Mouse (Mus musculus): ENCODE measurements around the gene Lmo7.

DNA sequence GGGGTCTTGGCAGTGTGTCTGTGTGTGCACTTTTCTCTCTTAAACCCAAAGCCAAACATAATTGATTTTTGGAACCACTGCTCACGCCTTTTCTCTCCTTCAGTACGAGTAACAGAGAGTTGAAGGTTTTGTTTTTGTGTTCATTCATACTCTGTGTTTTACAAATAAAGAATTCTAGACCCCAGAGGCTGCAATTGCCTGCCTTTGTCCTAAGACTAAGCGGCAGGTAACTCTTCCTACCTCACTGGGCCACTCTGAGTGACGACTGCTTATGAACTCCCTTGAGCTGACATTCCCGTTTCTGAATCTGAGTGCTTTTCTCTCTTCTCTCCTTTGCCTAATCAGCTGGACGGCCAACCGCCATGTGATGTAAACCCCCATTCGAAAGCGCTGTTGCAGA lies 203.8 kb downstream of the Lmo7 start:
- no peak for TF ChIP-seq CTCF (IDR thresholded peaks at IDR 0.05; ENCODE audit: low read depth)
- no peak for TF ChIP-seq EP300 (IDR thresholded peaks at IDR 0.05; ENCODE audit: low read depth)
